Mouse (Mus musculus): ENCODE measurements around the gene Piwil1. TPM values are rescaled to one million over a fixed set of nuclear protein-coding genes. Genes with fewer than 3 reads are reported as not detected.
A peak's percentile ranks its signal among the peaks of the same experiment; 100 is the strongest.

The Piwil1 gene
- polyA plus RNA-seq, 1 experiment from 2014 or later = not detected

DNA sequence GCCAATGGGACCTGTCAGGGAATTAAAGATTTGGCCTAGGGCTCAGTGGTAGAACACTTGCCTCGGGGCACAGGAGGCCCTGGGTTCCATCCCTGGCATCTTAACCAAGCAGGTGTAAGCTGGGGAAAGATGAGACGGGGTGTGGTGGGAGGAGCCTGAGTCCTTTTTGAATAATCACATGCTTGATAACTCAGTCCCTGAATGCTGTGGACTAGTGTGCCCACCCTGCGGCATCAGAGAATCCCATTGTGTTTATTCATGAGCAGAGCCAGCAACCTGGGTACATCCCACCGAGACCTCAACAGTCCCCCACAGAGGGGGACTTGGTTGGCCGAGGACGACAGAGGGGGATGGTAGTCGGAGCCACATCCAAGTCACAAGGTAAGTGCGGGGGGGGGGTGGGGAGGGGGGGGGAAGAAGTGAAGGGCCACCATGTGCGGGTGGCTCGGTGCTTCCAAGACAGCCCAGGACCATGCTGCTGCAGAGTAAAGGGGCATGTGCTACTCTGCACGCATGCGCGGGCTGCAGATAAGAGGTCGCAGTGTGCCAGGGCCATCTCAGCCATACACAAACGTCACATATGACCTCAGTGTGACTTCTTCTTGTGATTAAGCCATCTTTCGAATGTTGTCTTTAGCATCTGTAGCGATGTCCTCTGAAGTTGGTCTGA, 37.0 kb downstream of the Piwil1 start:
- H3K4me3 ChIP-seq (replicated peaks; ENCODE audit: low read depth, low read length) = no peak overlapping the region
- no peak overlapping the region for H3K9ac ChIP-seq (ENCODE audit: low read depth, low read length)
- H3K9me3 ChIP-seq (replicated peaks; ENCODE audit: low read length) = no peaks in the 10 kb centered on the region
- no peaks in the 10 kb centered on the region for H3K27me3 ChIP-seq (ENCODE audit: insufficient read depth, low read length)
- no peaks in the 10 kb centered on the region for H3K36me3 ChIP-seq (ENCODE audit: insufficient read depth, low read length)
- no peaks in the 10 kb centered on the region for H3K4me1 ChIP-seq (replicated peaks; ENCODE audit: insufficient read depth, low read length)
- ATAC-seq (replicated peaks; ENCODE audit: low FRiP score, low read depth) = no peak
- TF ChIP-seq CTCF (IDR thresholded peaks at IDR 0.05; ENCODE audit: low read depth) = no peak
- 39% methylated on average over 16 of the region's 17 CpGs for WGBS
- no peak for DNase-seq (ENCODE audit: low spot score)
- H3K27ac ChIP-seq = no peak overlapping the region
- no peak overlapping the region for H3K4me2 ChIP-seq (ENCODE audit: low read length)

- Histone ChIP-seq H3K4me2 (ENCODE audit: low read length) (no peak overlapping the region), H3K9ac (ENCODE audit: low read depth, low read length) (no peak overlapping the region), H3K9me3 (replicated peaks; ENCODE audit: low read length) (no peaks in the 10 kb centered on the region), H3K36me3 (ENCODE audit: insufficient read depth, low read length) (no peaks in the 10 kb centered on the region), H3K27ac (no peak overlapping the region), H3K4me3 (replicated peaks; ENCODE audit: low read depth, low read length) (no peak overlapping the region), H3K27me3 (ENCODE audit: insufficient read depth, low read length) (no peaks in the 10 kb centered on the region), H3K4me1 (replicated peaks; ENCODE audit: insufficient read depth, low read length) (no peaks in the 10 kb centered on the region)
- ATAC-seq (replicated peaks; ENCODE audit: low FRiP score, low read depth) (no peak), DNase-seq (ENCODE audit: low spot score) (no peak)
- WGBS = 31% methylated on average over 8 of the region's 8 CpGs
- peak; percentile 30 for TF ChIP-seq CTCF (IDR thresholded peaks at IDR 0.05; ENCODE audit: low read depth)
These were observed 37.5 kb downstream of the Piwil1 start for GRCm38 (mm10) chr5:128739838-128740171.

DNA sequence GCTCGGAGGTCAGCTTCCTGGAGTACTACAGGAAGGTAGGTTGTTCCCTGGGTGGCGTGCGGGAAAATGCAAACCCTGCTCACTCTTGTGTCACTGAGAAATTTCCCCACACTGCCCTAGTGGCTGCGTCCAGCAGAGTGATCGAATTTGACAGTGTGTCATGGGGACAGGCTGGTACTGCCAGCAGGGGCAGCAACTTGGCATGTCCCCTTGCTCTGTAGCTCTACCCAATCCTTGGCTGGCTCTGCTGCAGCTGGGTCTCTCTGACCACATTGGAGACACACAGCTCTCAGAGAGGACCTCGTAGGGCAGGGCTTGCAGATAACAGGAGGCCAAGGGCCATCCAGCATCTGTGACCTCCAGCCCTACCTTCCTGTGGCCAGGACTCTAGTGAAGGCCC, 42.0 kb downstream of the Piwil1 start:
- TF ChIP-seq CTCF (IDR thresholded peaks at IDR 0.05; ENCODE audit: low read depth) = no peak
- DNase-seq (ENCODE audit: low spot score) = no peak
- Histone ChIP-seq H3K9ac (ENCODE audit: low read depth, low read length) (no peak overlapping the region), H3K4me3 (replicated peaks; ENCODE audit: low read depth, low read length) (no peak overlapping the region), H3K36me3 (ENCODE audit: insufficient read depth, low read length) (no peaks in the 10 kb centered on the region), H3K9me3 (replicated peaks; ENCODE audit: low read length) (no peaks in the 10 kb centered on the region), H3K4me1 (replicated peaks; ENCODE audit: insufficient read depth, low read length) (no peaks in the 10 kb centered on the region), H3K4me2 (ENCODE audit: low read length) (no peak overlapping the region), H3K27ac (no peak overlapping the region), H3K27me3 (ENCODE audit: insufficient read depth, low read length) (no peaks in the 10 kb centered on the region)
- WGBS = 86% methylated on average over 6 of the region's 6 CpGs
- no peak for ATAC-seq (replicated peaks; ENCODE audit: low FRiP score, low read depth)

GRCm38 (mm10) chr5:128745206-128745605, 42.9 kb downstream of the Piwil1 start:
- no peak for TF ChIP-seq CTCF (IDR thresholded peaks at IDR 0.05; ENCODE audit: low read depth)
- no peak overlapping the region for H3K27ac ChIP-seq
- H3K9me3 ChIP-seq (replicated peaks; ENCODE audit: low read length) = no peaks in the 10 kb centered on the region

DNA sequence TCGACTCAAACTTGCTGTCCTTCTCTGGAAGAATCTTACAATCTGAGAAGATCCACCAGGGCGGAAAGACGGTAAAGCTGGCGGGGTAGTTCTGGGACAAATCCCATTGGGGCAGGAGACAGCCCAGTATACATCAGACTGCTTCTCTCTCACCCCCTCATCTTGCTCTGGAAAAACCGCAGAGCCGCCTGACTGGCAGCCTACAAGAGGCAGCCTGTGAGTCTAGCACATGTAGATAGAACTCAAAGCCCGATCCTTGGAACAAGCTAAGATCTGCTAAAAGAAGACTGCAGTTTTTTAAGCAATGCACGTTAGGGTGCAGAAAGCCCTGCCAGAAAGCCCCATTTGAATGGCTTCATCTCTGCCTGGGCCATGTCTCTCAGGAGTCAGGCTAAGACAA, 43.9 kb downstream of the Piwil1 start:
- H3K9me3 ChIP-seq (replicated peaks; ENCODE audit: low read length) = no peaks in the 10 kb centered on the region
- ATAC-seq (replicated peaks; ENCODE audit: low FRiP score, low read depth) = no peak
- no peak overlapping the region for H3K4me3 ChIP-seq (replicated peaks; ENCODE audit: low read depth, low read length)

More at GRCm38 (mm10) chr5:128745206-128745605, 42.9 kb downstream of the Piwil1 start:
- WGBS = 73% methylated on average over 9 of the region's 9 CpGs
- no peak overlapping the region for H3K4me2 ChIP-seq (ENCODE audit: low read length)
- ATAC-seq (replicated peaks; ENCODE audit: low FRiP score, low read depth) (no peak), DNase-seq (ENCODE audit: low spot score) (no peak)
- no peak overlapping the region for H3K4me3 ChIP-seq (replicated peaks; ENCODE audit: low read depth, low read length)
- no peaks in the 10 kb centered on the region for H3K4me1 ChIP-seq (replicated peaks; ENCODE audit: insufficient read depth, low read length)
- no peaks in the 10 kb centered on the region for H3K27me3 ChIP-seq (ENCODE audit: insufficient read depth, low read length)
- no peak overlapping the region for H3K9ac ChIP-seq (ENCODE audit: low read depth, low read length)
- H3K36me3 ChIP-seq (ENCODE audit: insufficient read depth, low read length) = no peaks in the 10 kb centered on the region

GRCm38 (mm10) chr5:128761118-128761517, 58.8 kb downstream of the Piwil1 start:
- DNase-seq (ENCODE audit: low spot score) (no peak), ATAC-seq (replicated peaks; ENCODE audit: low FRiP score, low read depth) (no peak)
- WGBS = 27% methylated on average over 8 of the region's 8 CpGs
- Histone ChIP-seq H3K4me3 (replicated peaks; ENCODE audit: low read depth, low read length) (no peak overlapping the region), H3K4me2 (ENCODE audit: low read length) (no peak overlapping the region), H3K4me1 (replicated peaks; ENCODE audit: insufficient read depth, low read length) (no peaks in the 10 kb centered on the region), H3K9me3 (replicated peaks; ENCODE audit: low read length) (no peaks in the 10 kb centered on the region), H3K36me3 (ENCODE audit: insufficient read depth, low read length) (no peaks in the 10 kb centered on the region), H3K27ac (no peak overlapping the region), H3K9ac (ENCODE audit: low read depth, low read length) (no peak overlapping the region), H3K27me3 (ENCODE audit: insufficient read depth, low read length) (no peaks in the 10 kb centered on the region)
- TF ChIP-seq CTCF (IDR thresholded peaks at IDR 0.05; ENCODE audit: low read depth) = no peak

More for the DNA sequence above, 43.9 kb downstream of the Piwil1 start:
- no peaks in the 10 kb centered on the region for H3K27me3 ChIP-seq (ENCODE audit: insufficient read depth, low read length)
- no peaks in the 10 kb centered on the region for H3K36me3 ChIP-seq (ENCODE audit: insufficient read depth, low read length)
- no peak for TF ChIP-seq CTCF (IDR thresholded peaks at IDR 0.05; ENCODE audit: low read depth)
- no peak overlapping the region for H3K27ac ChIP-seq
- DNase-seq (ENCODE audit: low spot score) = no peak
- no peak overlapping the region for H3K9ac ChIP-seq (ENCODE audit: low read depth, low read length)
- no peaks in the 10 kb centered on the region for H3K4me1 ChIP-seq (replicated peaks; ENCODE audit: insufficient read depth, low read length)
- 82% methylated on average over 8 of the region's 8 CpGs for WGBS
- H3K4me2 ChIP-seq (ENCODE audit: low read length) = no peak overlapping the region
